Mouse (Mus musculus): ENCODE measurements at regions not wholly inside any gene's neighbourhood (a gene's known extent, or its start where the extent isn't known, plus 50 kb on each side); places are given as distances from the start of the nearest gene placed in this dataset.

- Histone ChIP-seq H3K4me3 (ENCODE audit: low read depth, low read length) (no peak overlapping the region), H3K9ac (replicated peaks; ENCODE audit: low read depth, low read length) (no peak overlapping the region; the same call in 1 of the 2 replicates), H3K9me3 (ENCODE audit: control insufficient read depth, low read length) (no peaks in the 10 kb centered on the region), H3K27me3 (ENCODE audit: control insufficient read depth, insufficient read depth, low read length) (no peaks in the 10 kb centered on the region), H3K4me1 (ENCODE audit: control insufficient read depth, insufficient read depth, low read length) (peaks cover 7% of the 10 kb centered on the region; the same call in 1 of the 2 replicates), H3K27ac (ENCODE audit: low read depth, low read length) (peak overlapping the region; percentile 66), H3K36me3 (ENCODE audit: control insufficient read depth, insufficient read depth, low read length) (no peaks in the 10 kb centered on the region), H3K4me2 (ENCODE audit: low read depth, low read length) (no peak overlapping the region)
- 9% methylated on average over 12 of the region's 12 CpGs for WGBS
- peak; percentile 90 for ATAC-seq (ENCODE audit: low read depth)
Observed at GRCm38 (mm10) chr4:54021069-54021829, 195.4 kb downstream of the Tmem38b start.

GRCm38 (mm10) chr4:54021861-54022385 is 196.1 kb downstream of the Tmem38b start:
- WGBS = 14% methylated on average over 6 of the region's 6 CpGs
- no peaks in the 10 kb centered on the region for H3K36me3 ChIP-seq (ENCODE audit: control insufficient read depth, insufficient read depth, low read length)
- ATAC-seq (ENCODE audit: low read depth) = peak; percentile 74
- no peak overlapping the region for H3K4me3 ChIP-seq (ENCODE audit: low read depth, low read length)
- peaks cover 7% of the 10 kb centered on the region; the same call in 1 of the 2 replicates for H3K4me1 ChIP-seq (ENCODE audit: control insufficient read depth, insufficient read depth, low read length)
- no peaks in the 10 kb centered on the region for H3K27me3 ChIP-seq (ENCODE audit: control insufficient read depth, insufficient read depth, low read length)
- H3K27ac ChIP-seq (ENCODE audit: low read depth, low read length) = peak overlapping the region; percentile 66
- H3K4me2 ChIP-seq (ENCODE audit: low read depth, low read length) = no peak overlapping the region
- H3K9ac ChIP-seq (replicated peaks; ENCODE audit: low read depth, low read length) = no peak overlapping the region; the same call in 1 of the 2 replicates
- H3K9me3 ChIP-seq (ENCODE audit: control insufficient read depth, low read length) = no peaks in the 10 kb centered on the region

- 82% methylated on average over 3 of the region's 3 CpGs for WGBS
- Histone ChIP-seq H3K27me3 (ENCODE audit: control insufficient read depth, insufficient read depth, low read length) (no peaks in the 10 kb centered on the region), H3K4me2 (ENCODE audit: low read depth, low read length) (no peak overlapping the region), H3K9ac (replicated peaks; ENCODE audit: low read depth, low read length) (no peak overlapping the region), H3K27ac (ENCODE audit: low read depth, low read length) (no peak overlapping the region), H3K4me3 (ENCODE audit: low read depth, low read length) (no peak overlapping the region), H3K4me1 (ENCODE audit: control insufficient read depth, insufficient read depth, low read length) (peaks cover 17% of the 10 kb centered on the region), H3K9me3 (ENCODE audit: control insufficient read depth, low read length) (no peaks in the 10 kb centered on the region), H3K36me3 (ENCODE audit: control insufficient read depth, insufficient read depth, low read length) (no peaks in the 10 kb centered on the region)
- ATAC-seq (ENCODE audit: low read depth) = no peak
Observed at GRCm38 (mm10) chr4:54026919-54027318, 201.1 kb downstream of the Tmem38b start.

- no peaks in the 10 kb centered on the region for H3K9me3 ChIP-seq (ENCODE audit: control insufficient read depth, low read length)
- ATAC-seq (ENCODE audit: low read depth) = no peak
- H3K4me2 ChIP-seq (ENCODE audit: low read depth, low read length) = no peak overlapping the region
- 19% methylated on average over 5 of the region's 5 CpGs for WGBS
- H3K27me3 ChIP-seq (ENCODE audit: control insufficient read depth, insufficient read depth, low read length) = no peaks in the 10 kb centered on the region
- H3K9ac ChIP-seq (replicated peaks; ENCODE audit: low read depth, low read length) = no peak overlapping the region
- peaks cover 17% of the 10 kb centered on the region for H3K4me1 ChIP-seq (ENCODE audit: control insufficient read depth, insufficient read depth, low read length)
- no peaks in the 10 kb centered on the region for H3K36me3 ChIP-seq (ENCODE audit: control insufficient read depth, insufficient read depth, low read length)
- H3K27ac ChIP-seq (ENCODE audit: low read depth, low read length) = no peak overlapping the region
- no peak overlapping the region for H3K4me3 ChIP-seq (ENCODE audit: low read depth, low read length)
Observed at GRCm38 (mm10) chr4:54027565-54028237, 201.9 kb downstream of the Tmem38b start.

- H3K4me3 ChIP-seq (ENCODE audit: low read depth, low read length) = no peak overlapping the region
- H3K4me2 ChIP-seq (ENCODE audit: low read depth, low read length) = no peak overlapping the region
- no peaks in the 10 kb centered on the region for H3K36me3 ChIP-seq (ENCODE audit: control insufficient read depth, insufficient read depth, low read length)
- no peak overlapping the region for H3K9ac ChIP-seq (replicated peaks; ENCODE audit: low read depth, low read length)
- 59% methylated on average over 14 of the region's 14 CpGs for WGBS
- no peaks in the 10 kb centered on the region for H3K27me3 ChIP-seq (ENCODE audit: control insufficient read depth, insufficient read depth, low read length)
- no peaks in the 10 kb centered on the region for H3K9me3 ChIP-seq (ENCODE audit: control insufficient read depth, low read length)
- no peak for ATAC-seq (ENCODE audit: low read depth)
- no peaks in the 10 kb centered on the region for H3K4me1 ChIP-seq (ENCODE audit: control insufficient read depth, insufficient read depth, low read length)
- no peak overlapping the region for H3K27ac ChIP-seq (ENCODE audit: low read depth, low read length)
Observed at GRCm38 (mm10) chr4:54045258-54046029, 219.6 kb downstream of the Tmem38b start.

GRCm38 (mm10) chr4:54064331-54064730 is 238.5 kb downstream of the Tmem38b start:
- H3K9me3 ChIP-seq (ENCODE audit: control insufficient read depth, low read length) = no peaks in the 10 kb centered on the region
- no peak overlapping the region for H3K27ac ChIP-seq (ENCODE audit: low read depth, low read length)
- no peaks in the 10 kb centered on the region for H3K4me1 ChIP-seq (ENCODE audit: control insufficient read depth, insufficient read depth, low read length)
- no peaks in the 10 kb centered on the region for H3K27me3 ChIP-seq (ENCODE audit: control insufficient read depth, insufficient read depth, low read length)
- H3K4me3 ChIP-seq (ENCODE audit: low read depth, low read length) = no peak overlapping the region
- H3K36me3 ChIP-seq (ENCODE audit: control insufficient read depth, insufficient read depth, low read length) = no peaks in the 10 kb centered on the region
- ATAC-seq (ENCODE audit: low read depth) = no peak
- no peak overlapping the region for H3K9ac ChIP-seq (replicated peaks; ENCODE audit: low read depth, low read length)
- WGBS = 93% methylated on average over 4 of the region's 4 CpGs
- no peak overlapping the region for H3K4me2 ChIP-seq (ENCODE audit: low read depth, low read length)

- Histone ChIP-seq H3K4me2 (ENCODE audit: low read depth, low read length) (no peak overlapping the region), H3K4me3 (ENCODE audit: low read depth, low read length) (no peak overlapping the region), H3K27me3 (ENCODE audit: control insufficient read depth, insufficient read depth, low read length) (no peaks in the 10 kb centered on the region), H3K27ac (ENCODE audit: low read depth, low read length) (no peak overlapping the region), H3K9ac (replicated peaks; ENCODE audit: low read depth, low read length) (no peak overlapping the region), H3K36me3 (ENCODE audit: control insufficient read depth, insufficient read depth, low read length) (no peaks in the 10 kb centered on the region), H3K4me1 (ENCODE audit: control insufficient read depth, insufficient read depth, low read length) (no peaks in the 10 kb centered on the region; the same call in 1 of the 2 replicates), H3K9me3 (ENCODE audit: control insufficient read depth, low read length) (no peaks in the 10 kb centered on the region)
- 42% methylated on average over 4 of the region's 4 CpGs for WGBS
- no peak for ATAC-seq (ENCODE audit: low read depth)
Observed at GRCm38 (mm10) chr4:54071951-54072350, 246.1 kb downstream of the Tmem38b start.

- WGBS = 38% methylated on average over 3 of the region's 3 CpGs
- no peak overlapping the region for H3K9ac ChIP-seq (replicated peaks; ENCODE audit: low read depth, low read length)
- ATAC-seq (ENCODE audit: low read depth) = no peak
- H3K4me2 ChIP-seq (ENCODE audit: low read depth, low read length) = no peak overlapping the region
- no peaks in the 10 kb centered on the region for H3K36me3 ChIP-seq (ENCODE audit: control insufficient read depth, insufficient read depth, low read length)
- no peaks in the 10 kb centered on the region; the same call in 1 of the 2 replicates for H3K4me1 ChIP-seq (ENCODE audit: control insufficient read depth, insufficient read depth, low read length)
- H3K27me3 ChIP-seq (ENCODE audit: control insufficient read depth, insufficient read depth, low read length) = no peaks in the 10 kb centered on the region
- no peak overlapping the region for H3K27ac ChIP-seq (ENCODE audit: low read depth, low read length)
- H3K4me3 ChIP-seq (ENCODE audit: low read depth, low read length) = no peak overlapping the region
- no peaks in the 10 kb centered on the region for H3K9me3 ChIP-seq (ENCODE audit: control insufficient read depth, low read length)
Observed at GRCm38 (mm10) chr4:54072482-54072881, 246.6 kb downstream of the Tmem38b start.

Data from neural tube, embryonic 14.5 days (tissue).